Mouse (Mus musculus): ENCODE measurements around the gene Selenbp2.
"Not testable (repeated sequence)": the region's sequence is repeated elsewhere in the genome, so short reads cannot be mapped to it uniquely, and the experiment has no call there.

Selenbp2 gene

DNA sequence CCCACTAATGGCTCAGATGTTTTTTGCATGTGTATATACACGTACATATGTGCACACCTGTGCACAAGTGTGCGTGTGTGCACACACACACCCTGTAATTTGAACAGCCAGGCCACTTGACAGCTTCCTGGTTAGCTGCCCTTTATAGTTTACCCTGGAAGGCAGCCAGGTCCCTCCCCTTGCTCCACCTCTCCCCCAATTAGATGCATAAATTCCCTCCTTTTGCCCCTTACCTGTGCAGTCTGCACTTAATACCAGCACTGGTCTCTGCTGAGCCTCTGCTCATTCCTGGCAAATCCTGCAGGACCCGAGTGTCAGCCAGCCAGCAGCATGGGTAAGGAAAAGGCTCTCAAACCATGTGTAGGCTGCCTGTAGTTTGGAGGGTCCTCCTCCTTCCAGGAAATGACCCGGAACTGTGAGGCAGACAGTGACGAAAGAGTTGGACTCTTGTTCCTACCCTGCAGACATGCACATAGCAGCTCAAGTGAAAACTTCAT lies at the start of gene Selenbp2:
Selenbp2 (plus strand) TSS at position 228 of the 497 bp plus-strand sequence.
- no peak for DNase-seq (ENCODE audit: low read depth, low spot score)

DNA sequence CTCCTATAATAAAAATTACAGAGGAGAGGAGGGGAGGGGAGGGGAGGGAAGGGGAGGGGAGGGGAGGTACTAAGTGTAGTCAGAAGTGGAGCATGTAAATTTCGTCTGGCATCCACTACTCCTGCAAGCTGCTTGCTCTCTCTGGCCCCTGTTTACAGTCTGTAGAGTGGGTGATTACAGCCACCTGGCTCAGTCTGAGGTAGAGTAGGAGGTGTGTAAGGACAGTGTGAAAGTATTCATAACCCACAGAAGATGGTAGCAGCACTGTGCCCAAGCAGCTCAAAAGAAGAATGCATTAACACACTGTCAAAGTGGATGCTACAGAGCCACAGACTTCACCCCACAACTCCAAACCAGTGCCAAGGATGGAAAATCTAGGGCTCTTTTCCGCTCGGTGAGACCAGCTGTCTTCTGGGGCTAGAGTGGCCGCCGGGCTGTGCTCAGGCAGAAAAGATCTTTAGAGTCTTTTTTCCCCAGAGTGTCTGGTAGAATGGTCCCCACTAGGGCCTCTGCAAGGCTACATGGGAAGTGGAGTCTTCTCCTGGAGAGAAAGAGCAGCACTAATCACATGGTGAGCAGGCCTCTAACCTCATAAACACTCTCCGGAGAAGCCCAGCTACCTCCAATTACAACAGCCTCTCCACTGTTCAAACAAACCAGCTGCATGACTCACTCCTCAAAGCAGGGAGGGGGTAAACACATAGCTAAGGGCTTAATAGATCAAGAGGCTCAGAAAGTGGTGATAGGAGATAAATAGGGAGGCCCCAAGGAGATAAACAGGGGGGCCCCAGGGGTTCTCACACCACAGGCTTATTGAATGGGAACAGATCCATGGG lies 44.4 kb upstream of the Selenbp2 start:
- no peak for DNase-seq (ENCODE audit: low read depth, low spot score)

DNA sequence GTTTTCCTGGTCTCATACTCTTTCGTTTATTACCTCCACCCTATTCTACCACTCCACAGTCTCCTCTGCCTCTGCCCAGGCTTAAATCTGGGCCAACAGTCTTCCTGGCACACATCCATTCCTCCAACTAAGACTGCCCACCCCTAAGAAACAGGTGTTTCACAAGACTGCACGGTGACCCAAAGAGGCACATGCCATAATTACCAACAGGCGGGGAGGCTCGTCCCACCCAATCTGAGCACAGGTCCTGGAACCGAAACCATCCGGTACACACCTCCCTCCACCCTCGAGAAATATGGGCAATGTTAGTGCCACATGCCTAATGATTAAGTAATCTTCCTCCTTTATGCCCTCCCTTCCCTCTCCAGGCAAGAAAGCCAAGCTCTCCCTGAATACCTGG lies 42.9 kb upstream of the Selenbp2 start:
- DNase-seq (ENCODE audit: low read depth, low spot score), result no peak

DNA sequence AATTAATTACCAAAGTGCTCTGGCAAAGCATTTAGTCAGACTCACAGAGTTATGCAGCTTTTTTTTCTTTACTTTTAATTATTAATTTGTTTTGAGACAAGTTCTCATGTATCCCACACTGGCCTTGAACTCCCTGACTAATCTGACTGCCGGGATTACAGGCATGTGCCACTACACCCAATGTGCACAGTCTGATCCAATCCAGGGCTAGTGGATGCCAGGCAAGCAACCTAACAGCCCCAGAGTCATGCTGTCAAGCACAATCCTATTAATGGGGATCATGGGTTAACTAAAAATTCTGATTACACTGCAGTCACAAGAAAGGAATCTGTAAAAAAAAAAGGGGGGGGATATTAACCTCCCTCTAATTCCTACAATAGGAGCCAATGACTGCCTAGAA lies 39.4 kb upstream of the Selenbp2 start:
- DNase-seq (ENCODE audit: low read depth, low spot score), result not testable (repeated sequence)

DNA sequence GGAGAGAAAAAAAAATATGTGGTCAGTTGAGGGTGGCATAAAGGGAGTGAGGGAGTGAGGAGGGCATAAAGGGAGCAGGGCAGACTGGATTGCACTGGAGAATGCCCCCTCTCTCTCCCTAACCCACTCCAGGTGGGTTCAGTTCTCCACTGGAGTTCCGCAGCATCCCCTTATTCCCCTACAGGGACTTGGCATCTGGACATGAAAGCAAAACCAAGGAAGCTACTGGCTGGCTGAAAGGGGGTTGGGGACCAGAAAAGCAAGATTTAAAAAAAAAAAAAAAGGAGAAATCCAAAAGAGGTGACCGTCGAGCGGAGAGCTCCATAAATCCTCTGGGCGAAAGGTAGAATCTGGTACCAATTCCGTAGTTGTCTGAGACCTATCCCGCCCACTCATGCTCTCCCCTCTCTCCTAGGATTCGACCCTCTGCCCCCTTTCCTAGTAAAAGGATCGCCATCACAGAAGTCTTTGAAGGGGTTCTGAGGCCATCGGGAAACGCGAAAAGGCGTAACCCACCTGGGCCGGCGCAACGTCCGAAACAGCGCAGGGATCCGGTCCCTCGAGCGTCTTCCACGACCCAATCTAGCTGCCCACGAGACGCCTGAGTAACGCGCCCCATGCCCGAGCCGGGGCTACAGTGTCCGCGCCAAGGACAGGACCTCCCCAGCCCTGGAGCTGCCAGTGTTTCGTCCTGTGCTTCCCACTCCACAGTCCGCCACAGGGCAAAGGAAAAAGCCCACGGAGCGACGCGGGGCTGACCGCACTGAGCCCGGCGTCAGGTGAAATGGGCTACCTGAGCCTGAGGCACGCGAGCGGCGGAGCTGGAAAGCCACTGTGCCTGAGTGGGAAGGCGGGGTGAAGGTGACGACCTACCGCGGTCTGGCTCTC lies 35.3 kb upstream of the Selenbp2 start:
- peak; percentile 23 for DNase-seq (ENCODE audit: low read depth, low spot score)

DNA sequence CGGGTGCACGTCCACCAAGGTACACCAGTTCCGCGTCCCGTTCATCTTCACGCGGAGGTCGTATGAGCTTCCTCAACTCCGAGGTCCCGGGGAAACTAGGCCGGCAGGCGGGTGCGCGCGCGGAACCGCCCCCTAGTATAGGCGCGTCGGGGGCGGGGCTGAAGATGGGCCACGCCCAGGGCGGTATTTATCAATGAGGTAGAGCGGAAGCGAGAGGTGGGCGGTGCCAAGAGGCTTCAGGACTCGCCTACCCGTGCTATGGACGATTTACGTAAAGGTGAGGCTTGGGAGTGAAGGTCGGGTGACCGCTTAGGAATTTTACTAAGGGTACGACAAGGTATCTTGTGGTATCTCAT lies 34.6 kb upstream of the Selenbp2 start, which contains the start of gene Tuft1:
Tuft1 (minus strand) TSS at position 133 of the 356 bp plus-strand sequence.
- not testable (repeated sequence) for DNase-seq (ENCODE audit: low read depth, low spot score)

DNA sequence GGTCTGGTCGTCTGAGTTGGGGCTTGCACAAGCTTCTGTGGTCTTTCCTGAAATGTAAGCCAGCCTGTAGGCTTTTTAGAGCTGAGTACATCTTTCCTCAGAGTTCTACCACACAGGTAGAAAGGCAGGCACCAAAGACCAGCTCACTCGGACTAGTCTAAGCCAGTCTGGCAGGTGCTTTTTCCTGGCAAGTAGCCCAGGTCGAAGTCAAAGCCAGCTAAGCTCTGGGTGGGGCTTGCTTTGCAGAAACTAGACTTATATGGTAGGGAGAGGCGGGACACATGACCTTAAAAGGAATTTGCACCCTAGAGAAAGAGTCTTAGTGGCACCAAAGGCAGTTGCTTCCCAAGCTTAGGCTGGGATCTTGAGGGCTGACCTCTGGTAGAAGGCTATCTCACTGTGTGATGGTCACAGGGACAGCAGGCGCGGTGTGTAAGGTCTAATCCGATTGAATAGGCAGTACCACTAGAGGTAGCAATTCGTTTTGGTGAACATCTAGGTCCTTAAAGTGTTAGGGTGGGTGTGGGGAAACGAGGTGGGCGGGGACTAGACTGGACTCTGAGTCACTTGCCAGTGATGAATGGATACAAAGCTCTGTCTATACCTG lies 34.1 kb upstream of the Selenbp2 start:
- DNase-seq (ENCODE audit: low read depth, low spot score), result peak; percentile 79

DNA sequence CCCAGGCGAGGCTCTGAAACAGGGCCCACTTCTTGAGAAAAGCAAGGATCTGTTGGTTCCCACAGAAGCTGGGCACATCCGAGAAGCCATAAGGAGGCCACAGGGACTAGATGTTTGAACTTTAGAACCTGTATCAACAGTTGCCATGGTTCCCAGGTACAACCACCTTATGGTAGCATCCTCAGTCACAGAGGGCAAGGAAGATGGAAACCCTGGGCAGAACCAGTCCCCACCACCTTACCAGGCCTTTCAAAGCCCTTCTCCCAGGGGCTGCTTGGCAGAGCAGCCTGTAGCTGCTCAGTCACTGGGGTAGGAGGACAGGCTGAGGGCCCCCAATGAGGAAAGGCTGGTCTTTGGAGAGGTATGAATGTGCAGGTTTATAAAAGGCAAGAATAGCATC lies 32.5 kb upstream of the Selenbp2 start:
- DNase-seq (ENCODE audit: low read depth, low spot score), result not testable (repeated sequence)

DNA sequence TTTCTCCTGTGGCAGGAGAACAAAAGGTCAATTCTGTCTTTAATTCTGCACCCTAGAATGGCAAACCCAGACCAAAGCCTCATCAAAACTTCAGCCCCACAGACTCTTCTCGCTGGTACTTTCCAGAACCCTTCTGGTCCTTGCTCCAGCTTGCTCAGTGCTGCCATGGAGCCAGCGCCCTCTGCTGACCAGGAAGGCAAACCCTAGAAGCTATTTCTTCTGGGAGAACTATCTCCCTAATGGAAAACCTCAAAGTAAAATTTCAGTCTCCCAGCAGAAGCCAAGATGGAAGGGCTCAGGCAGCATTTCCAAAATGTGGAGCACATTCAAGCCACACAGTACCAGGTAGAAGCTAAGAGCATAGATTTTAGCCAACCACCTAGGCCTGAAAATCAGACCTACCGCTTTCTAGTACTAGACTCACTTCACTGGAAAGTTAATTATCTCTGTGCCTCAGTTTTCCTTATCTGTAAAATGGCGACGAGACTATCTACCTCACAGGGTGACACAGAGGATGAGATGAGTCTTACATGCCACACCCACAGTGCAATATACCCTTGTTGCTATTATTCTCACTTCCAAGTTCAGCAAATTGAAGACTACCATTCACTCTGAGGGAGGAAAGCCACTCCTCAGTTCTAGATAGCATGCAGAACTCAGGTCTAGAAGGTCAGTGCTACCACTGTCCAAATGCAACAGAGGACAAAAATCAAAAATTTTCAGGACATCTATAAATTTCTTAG lies 28.1 kb upstream of the Selenbp2 start:
- not testable (repeated sequence) for DNase-seq (ENCODE audit: low read depth, low spot score)

DNA sequence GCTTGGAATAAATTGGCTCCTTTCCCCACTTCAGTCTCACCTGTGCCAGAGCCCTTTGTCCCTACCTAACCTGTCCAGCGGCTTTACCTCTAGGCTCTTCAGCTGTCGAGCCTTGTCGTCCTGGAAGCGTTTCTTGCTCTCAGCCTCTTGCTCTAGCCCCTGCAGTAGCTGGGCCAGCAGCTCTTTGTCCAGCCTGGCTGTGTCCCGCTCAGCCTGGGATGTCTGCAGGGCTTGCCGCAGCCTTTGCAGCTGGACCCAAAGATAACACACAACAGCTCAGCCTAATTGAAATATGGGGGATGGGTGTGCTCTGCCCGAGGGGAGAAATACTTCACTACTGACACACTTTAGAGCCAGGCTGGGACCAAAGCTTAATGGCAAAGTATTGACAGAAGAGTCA lies 27.5 kb upstream of the Selenbp2 start:
- DNase-seq (ENCODE audit: low read depth, low spot score), result not testable (repeated sequence)

DNA sequence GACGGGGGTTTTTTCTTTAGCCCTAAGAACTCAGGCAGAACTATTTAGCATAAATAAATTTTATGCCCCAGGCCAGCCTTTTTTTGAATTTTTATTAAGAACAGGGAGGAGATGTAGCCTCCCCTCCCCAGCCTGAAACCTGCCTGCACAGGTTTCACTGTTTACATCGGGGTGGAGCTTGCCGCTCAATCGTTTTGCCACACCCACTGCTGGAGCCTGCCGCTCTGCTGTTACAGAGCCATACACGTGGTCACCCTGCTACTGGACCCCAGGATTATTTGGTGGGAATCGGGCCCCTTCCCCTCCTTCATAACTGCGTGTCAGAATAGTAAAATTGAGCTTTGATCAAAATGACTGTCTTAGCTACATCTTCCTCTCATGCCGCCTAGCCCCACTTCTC lies 18.3 kb upstream of the Selenbp2 start:
- DNase-seq (ENCODE audit: low read depth, low spot score), result not testable (repeated sequence)

DNA sequence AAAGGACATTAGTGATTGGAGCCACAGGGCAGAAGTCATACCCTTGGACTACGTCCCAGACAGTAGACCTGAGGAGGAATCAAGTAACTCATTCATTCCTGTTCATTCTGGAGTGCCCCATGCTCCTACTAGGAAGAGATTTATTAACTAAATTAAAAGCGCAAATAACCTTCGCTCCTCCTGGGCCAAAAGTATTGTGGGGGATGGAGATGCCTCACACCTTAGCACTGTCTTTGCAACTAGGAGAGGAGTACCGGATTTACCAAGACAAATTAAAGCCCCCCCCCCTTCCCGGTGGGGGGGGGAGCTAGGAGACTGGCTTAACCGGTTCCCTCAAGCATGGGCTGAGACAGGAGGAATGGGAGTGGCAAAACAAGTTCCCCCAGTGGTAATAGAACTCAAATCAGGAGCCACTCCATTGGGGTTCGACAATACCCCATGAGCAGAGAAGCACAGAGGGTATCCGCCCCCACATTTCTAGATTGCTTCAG lies 14.0 kb upstream of the Selenbp2 start:
- no peak for DNase-seq (ENCODE audit: low read depth, low spot score)

DNA sequence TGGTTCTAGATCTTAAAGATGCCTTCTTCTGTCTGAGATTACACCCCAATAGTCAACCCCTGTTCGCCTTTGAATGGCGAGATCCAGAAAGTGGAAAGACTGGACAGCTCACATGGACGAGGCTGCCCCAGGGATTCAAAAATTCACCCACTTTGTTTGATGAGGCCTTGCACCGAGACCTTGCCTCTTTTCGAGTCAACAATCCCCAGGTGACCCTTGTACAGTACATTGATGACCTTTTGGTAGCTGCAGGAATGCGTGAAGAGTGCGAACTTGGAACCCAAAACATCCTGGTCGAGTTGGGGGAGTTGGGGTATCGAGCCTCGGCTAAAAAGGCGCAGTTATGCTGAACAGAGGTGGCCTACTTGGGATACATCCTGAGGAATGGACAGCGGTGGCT lies 13.3 kb upstream of the Selenbp2 start:
- DNase-seq (ENCODE audit: low read depth, low spot score), result not testable (repeated sequence)

DNA sequence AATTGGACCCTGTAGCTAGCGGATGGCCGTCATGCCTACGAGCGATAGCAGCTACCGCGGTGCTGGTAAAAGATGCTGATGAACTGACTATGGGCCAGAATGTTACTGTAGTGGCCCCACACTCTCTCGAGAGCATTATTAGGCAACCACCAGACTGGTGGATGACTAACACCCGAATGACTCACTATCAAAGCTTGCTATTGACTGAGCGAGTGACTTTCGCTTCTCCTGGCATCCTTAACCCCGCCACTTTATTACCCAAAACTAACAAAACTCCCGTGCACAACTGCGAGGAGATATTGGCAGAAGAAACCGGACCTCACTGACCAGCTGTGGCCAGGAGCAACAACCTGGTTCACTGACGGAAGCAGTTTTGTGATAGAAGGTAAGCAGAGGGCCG lies 12.6 kb upstream of the Selenbp2 start:
- DNase-seq (ENCODE audit: low read depth, low spot score), result no peak

DNA sequence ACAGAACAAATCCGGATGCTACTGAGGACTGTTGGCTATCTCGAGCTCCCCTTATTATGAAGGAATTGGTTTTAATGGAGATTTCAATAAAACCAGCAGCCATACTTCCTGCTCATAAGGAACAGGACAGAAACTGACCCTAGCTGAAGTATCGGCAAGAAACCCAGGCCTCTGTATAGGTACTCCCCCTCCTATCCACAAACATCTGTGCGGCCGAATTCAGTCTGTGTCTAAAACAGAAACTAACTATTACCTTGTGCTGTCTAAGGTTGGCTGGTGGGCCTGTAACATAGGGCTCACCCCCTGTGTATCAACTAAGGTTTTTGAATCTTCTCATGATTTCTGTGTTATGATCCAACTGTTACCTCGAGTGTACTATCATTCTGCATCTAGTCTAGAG lies 9.7 kb upstream of the Selenbp2 start:
- no peak for DNase-seq (ENCODE audit: low read depth, low spot score)

DNA sequence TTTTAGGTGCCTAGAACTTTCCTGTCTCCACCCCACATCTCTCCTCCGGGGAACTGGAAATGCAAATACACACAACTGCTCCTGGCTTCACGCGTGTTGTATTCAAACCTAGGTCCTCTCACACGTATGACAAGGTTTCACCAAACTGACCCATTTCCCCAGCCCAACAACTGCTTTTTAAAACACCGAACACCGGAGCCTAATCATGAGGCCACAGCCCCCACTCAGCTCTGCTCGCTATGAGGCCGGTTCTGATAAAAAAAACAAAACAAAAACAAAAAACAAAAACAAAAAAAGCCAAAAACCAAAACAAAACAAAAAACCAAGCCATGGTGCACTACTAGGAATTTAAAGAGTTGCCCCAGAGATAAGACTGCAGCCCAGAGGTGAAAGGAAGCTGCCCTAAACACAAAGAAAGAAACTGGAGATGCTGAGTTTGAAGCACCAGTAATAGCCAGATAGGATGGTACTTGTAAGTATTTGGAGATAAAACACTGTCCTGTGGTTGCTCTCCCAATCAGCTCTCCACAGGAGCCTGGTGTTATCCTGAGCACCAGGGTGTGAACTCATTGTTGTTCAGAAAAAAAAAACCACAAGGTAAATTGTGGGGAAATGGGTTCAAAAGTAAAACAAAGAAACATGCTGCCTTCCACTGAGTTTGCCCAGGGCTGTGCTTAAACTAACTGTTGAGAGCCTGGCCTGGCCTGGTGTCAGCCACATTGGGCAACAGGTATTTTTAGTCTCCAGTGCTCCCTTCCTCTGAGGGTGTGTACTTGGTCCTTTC lies 7.2 kb upstream of the Selenbp2 start:
- not testable (repeated sequence) for DNase-seq (ENCODE audit: low read depth, low spot score)

DNA sequence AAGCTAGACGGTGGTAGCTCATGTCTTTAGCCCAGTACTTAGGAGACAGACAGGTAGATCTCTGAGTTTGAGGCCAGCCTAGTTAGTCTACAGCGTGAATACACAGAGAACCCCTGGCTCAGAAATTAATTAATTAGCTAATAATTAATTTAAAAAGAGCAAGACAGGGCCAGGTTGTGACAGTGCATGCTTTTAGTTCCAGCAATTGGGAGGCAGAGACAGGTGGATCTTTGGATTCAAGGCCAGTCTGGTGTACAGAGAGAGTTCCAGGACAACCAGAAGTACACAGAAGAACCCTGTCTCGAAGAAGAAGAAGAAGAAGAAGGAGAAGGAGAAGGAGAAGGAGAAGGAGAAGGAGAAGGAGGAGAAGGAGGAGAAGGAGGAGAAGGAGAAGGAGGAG lies 4.7 kb upstream of the Selenbp2 start:
- not testable (repeated sequence) for DNase-seq (ENCODE audit: low read depth, low spot score)

DNA sequence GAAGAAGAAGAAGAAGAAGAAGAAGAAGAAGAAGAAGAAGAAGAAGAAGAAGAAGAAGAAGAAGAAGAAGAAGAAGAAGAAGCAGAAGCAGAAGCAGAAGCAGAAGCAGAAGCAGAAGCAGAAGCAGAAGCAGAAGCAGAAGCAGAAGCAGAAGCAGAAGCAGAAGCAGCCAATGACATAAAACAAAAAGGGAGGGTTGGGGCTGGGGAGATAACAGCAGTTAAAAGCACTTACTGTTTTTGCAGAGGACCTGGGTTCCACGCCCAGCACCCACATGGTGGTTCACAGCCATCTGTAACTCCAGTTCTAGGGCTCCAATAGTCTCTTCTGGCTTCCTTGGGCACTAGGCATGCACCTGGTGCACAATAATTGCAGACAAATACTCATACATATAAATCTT lies 4.2 kb upstream of the Selenbp2 start:
- DNase-seq (ENCODE audit: low read depth, low spot score), result not testable (repeated sequence)

DNA sequence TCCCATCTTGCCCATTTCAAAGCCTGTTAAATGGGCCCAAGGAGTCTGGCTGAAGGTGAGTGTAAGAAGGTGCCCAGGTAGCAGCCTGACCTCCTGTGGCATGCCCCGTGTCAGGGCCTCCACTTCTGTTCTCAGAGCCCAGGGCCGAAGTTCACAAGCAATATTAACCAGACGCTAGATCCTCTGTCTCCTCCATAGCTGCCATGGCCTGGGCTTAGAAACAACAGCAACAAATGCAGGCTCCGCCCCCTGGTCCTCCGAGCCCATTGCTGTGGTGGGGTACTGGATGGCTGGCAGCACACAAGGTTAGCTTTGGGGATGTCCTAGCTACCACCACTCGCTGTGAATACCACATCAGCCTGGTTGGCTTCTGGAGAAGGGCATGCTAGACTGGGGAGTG lies 3.2 kb upstream of the Selenbp2 start:
- not testable (repeated sequence) for DNase-seq (ENCODE audit: low read depth, low spot score)

DNA sequence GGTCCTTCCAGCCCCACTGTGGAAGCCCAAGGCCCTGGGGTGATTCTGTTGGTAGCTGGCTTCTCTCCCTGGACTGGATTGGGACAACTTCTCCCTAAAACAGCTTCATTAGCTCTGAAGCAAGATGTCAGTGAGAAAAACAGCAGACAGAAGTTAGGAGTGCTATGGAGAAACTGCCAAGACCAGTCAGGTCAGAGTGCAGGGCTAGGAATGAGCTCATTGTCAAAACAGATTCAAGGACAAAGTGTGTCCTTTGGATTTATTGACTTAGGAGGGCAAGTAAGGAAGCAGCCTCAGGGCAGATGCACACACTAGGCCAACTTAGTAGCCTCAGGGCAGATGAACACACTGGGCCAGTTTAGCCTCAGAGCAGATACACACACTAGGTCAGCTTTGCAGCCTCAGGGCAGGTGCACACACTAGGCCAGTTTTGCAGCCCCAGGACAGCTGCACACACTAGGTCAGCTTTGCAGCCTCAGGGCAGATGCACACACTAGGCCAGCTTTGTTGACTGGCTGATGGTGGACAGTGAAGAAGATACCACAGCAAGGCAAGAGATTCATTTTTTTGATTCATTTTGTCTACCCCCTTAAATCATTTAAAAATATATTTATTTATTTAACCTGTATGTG lies 2.6 kb upstream of the Selenbp2 start:
- no peak for DNase-seq (ENCODE audit: low read depth, low spot score)

All from R1 (cell line).